Mouse (Mus musculus) v-Abl transformed pro-B cells (cell line): Measurements from ENCODE around the gene Fyn.

Source experiments
- in situ Hi-C, 2 experiments: fragments of 400-800 bp; cut with MboI; formaldehyde crosslinking; loops; one replicate each; pipeline ENCODE4 v1.15.1; 2025; ENCODE audit not compliant: unreplicated experiment in 2 of 2

The Fyn gene

DNA sequence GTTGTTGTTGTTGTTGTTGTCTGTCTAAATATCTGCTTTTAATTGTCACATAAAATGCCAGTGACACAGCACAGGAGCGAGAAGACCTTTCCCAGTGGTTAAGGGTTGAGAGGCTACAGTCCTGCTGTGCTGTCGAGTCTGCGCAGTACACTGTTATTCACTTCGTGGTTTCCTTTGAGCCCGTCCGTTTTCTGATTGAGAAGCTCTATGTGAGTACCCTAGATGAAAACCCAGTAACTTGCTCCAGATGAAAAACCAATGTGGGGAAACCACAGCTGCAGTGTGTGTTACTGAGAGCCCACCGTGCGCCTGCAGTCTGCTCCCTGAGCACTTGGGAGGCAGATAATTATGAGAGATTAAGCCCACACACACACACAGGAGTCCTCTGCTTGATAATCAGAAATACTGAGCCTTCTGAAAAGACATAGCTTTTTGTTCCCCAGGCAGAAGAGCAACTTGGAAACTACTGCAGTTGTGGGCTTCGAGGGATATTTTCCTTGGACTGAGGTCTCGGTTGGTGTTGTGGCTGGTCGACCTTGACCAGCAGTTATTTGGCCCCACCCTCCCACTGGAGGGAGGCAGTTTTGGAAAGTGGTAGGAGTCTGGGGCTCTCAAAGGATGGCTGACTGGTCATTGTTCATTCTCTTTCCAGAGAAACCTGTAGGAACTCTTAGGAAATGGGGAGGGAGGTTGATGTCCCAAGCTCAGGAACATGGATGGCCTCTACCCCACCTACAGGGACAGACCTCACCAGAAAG, 154.4 kb downstream of the Fyn start:
- in situ Hi-C loops: loop anchor here (5.0 kb wide), 2 partner anchors 286 to 351 kb away; no protein-coding TSS in a partner anchor

DNA sequence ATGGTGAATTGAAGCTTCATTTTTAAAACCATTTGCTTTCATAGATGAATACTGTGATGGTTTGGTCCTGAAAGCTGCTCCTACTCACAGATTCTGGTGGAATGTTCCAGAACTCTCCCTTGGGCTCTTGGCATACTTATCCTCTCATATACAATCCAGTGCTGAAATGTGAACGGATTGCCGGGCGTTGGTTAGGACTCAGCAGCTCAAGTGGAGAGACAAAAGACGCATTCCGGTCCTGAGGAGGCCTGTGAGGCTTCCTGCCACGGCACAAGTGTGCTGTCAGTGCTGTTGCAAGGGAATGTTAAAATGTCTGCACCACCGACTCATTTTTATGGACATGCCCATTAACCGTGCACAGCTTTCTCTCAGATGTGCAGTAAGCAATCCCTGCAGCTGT, 155.7 kb downstream of the Fyn start:
- in situ Hi-C loops: loop anchor here (5.0 kb wide), 2 partner anchors 287 to 352 kb away; no protein-coding TSS in a partner anchor

DNA sequence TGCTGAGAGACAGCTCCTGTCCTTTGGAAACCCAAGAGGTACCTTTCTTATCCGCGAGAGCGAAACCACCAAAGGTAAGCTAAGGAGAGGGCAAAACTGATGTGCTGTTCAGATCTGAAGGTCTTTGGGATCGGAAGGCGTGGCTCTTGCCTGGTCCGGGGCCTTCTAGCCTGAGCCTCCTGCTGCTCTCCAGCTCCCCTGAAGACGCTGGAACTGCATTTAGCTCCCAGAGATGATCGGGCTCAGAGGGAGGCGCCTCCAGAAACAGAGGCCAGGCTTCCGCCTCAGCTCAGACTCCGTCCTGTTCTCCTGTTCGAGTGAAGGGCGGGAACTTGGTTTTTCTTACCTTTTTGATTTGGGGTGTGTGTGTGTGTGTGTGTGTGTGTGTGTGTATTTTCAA, 156.8 kb downstream of the Fyn start:
- in situ Hi-C loops: loop anchor here (25.0 kb wide), 1 partner anchor 687 kb away; no protein-coding TSS in a partner anchor

DNA sequence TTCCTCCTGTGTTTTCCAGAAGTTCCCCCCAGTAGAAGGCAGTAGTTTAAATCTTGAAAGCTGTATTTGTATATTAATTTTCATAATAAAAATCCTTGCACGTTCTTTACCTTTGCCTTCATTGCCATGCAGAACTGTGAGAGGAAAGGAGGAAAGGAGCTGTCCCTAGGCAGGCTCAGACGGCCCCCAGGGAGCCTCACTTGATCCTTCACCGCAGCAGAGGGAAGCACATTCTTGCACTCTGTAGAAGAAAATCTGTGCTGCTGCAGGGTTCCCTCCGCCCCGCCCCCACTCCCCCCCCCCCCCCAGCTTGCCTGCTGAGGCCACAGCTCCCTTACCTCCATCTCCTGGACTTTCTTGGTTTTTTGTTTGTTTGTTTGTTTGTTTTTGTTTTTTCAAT, 158.5 kb downstream of the Fyn start:
- in situ Hi-C loops: loop anchor here (25.0 kb wide), 1 partner anchor 685 kb away; no protein-coding TSS in a partner anchor

DNA sequence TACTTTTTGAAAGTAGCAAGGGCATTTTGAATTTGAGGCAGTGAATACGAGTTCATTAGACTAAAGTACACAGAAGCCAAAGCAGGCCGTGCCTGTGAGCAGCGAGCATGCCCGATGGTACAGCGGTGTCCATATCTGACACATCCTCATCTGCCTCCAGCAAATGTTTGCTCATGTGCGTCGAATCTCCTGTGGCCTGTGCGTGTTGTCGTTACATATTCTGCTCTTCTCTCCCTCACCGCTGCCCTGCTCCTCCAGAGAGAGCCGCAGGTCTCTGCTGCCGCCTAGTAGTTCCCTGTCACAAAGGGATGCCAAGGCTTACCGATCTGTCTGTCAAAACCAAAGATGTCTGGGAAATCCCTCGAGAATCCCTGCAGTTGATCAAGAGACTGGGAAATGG, 160.5 kb downstream of the Fyn start:
- in situ Hi-C loops: loop anchor here (25.0 kb wide), 1 partner anchor 683 kb away; no protein-coding TSS in a partner anchor

DNA sequence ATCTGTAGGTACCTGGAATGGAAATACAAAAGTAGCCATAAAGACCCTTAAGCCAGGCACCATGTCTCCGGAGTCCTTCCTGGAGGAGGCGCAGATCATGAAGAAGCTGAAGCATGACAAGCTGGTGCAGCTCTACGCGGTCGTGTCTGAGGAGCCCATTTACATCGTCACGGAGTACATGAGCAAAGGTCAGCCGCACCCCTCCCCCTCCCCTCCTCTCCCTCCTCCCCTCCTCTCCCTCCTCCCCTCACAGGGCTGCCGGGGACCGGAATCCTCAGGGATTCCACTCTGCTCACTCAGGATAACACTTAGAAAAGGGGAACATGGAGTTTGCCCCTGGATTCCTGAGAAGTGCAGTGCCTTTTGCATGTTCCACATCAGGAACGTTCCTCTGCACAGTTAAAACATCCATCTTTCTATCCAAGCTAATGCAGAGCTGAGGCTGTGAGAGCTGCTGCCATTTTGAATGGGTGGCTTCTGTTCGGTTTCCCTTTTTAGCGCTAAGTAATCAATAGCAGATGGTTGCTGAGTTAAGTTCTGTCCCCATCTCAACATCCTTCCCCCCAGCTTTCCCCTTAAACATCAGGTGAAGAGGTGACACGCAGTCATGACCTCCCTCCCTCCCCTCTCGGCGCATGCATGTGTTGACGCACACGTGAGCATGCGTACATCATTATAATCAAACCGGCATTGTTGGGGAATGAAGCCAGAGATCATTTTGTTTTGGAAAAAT, 163.5 kb downstream of the Fyn start:
- in situ Hi-C loops: loop anchor here (25.0 kb wide), 1 partner anchor 680 kb away; no protein-coding TSS in a partner anchor

DNA sequence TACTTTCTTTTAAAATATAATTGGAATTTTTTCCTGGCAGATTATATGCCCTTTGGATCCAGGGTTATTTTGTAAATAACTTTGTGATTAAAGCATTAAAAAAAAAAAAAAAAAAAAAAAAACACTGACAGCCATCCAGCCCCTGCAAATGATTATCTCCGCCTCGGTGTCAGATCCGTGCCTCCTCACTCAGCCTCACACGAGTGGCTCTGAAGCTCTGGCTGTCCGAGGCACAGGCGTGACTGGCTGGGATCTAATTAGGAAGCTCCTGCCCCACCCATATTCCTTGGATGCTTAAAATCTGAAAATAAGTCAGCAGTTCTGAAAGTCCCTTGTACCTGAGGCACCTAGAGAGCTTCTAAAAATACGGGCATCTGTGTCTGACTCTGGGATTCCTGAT, 164.2 kb downstream of the Fyn start:
- in situ Hi-C loops: loop anchor here (25.0 kb wide), 1 partner anchor 679 kb away; no protein-coding TSS in a partner anchor

DNA sequence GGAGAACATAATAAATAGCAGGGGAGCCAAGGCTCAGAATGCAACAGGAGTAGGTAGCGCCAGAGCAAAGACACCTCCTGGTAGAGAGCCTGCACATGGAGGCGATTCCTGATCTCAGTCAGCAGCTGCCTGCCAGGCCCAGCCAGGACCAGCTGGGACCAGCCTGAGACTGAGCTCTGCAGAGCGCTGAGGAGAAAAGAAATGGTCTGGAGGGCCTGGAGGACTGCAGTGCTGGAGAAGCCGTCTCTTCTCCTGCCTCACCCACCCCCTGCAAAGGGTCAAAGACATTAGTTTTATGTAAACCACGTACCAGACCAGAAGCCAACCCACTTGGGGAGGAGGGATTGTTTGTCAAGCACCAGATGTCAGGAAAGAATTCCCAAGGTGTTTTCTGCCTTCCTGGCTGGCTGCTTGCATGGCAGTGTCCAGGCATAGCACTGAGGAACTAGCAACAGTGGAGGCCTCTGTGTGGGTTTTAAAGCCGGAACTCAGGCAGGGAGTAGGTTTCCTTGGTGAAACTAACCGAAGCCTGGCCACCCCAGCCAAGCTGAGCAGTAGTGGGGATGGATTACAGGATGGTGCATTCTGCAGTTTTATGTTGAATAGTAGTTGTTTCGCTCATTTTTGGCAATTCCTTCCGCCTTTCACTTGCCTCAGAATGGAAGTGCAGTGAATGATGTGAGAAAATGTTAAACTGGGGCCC, 165.8 kb downstream of the Fyn start:
- in situ Hi-C loops: loop anchor here (25.0 kb wide), 1 partner anchor 678 kb away; no protein-coding TSS in a partner anchor

DNA sequence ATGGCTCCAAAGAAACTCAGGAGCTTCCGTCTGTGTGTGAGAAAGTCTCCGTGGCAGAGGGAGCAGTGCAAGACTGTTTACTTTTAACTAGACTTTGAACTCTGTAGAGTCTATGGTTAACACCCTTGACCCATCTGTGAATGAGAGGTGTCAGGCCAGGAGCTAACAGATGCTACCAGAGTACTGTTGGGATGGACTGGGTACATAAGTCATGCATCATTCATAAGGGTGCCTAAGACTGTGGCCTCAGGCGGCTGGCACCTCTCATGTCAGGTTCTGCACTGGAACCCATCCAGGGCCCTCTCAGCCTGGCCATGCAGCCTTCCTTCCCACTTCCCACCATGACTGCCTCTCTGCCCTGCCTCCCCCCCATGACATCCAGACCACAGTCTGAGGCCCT, 166.7 kb downstream of the Fyn start:
- in situ Hi-C loops: loop anchor here (25.0 kb wide), 1 partner anchor 677 kb away; no protein-coding TSS in a partner anchor

DNA sequence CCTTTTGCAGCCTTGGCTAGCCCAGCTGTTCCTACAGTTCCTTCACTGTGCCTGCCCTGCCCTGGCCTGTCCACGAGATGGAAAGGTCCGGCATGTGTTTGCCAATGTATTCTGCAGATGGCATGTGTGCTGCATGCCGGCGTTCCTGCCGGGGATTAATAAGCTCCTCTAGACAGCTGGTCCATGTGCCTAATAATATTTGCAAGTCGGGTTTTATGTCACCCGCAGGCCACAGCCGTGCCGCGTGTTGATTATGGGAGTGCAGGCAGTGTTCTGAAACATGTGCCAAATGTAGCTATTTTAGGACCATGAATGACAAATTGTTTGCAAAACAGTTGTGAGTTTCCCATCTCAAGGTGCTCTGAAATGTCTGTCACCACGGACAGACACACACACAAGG, 167.6 kb downstream of the Fyn start:
- in situ Hi-C loops: loop anchor here (25.0 kb wide), 1 partner anchor 676 kb away; no protein-coding TSS in a partner anchor

DNA sequence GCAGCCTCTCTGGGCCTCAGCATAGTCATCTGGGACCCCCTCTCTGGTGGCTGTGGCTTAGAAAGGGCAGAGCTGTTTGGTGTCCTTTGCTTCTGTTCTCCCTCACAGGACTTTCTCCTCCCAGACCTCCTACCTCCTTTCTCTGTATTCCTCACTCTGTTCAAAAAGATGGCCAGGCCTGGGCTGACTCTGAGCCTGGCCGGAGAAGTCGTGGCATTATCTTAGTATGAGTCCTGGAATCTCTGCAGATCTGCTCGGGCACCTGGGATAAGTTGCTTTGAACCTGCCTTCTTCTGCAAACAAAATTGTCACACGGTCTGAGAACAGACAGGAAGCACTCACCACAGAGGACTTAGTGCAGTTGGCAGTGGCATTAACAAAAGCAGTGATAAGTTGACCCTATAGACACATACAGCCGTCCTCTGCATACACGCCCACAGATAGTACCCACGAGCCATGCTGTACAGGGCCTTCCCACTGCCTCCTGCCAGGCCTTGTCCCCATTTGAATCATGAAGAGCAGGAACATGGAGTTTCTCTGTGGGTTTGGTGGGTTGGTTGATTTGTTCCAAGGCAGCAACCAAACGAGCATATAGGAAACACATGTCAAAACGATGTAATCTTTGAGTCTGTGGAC, 171.5 kb downstream of the Fyn start:
- in situ Hi-C loops: loop anchor here (25.0 kb wide), 1 partner anchor 672 kb away; no protein-coding TSS in a partner anchor

DNA sequence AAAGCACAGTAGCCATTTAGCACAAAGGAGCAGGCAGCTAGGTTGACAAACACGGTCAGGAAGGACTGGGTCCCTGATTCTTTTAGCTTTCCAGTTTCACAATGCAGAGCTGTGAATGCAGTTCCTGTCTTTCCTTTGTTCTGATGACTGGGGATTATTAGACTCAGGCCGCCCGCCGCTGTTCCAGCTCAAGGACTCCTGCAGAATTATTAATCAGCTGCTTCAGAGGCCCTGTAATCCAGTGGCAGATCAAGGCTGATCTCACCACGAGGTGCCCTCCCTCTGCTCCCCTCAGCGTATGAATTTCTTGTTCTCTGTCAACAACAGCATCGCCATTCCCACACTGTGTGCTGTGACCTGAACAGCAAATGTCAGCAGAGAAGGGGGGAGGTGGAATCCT, 172.3 kb downstream of the Fyn start:
- in situ Hi-C loops: loop anchor here (25.0 kb wide), 1 partner anchor 671 kb away; no protein-coding TSS in a partner anchor

DNA sequence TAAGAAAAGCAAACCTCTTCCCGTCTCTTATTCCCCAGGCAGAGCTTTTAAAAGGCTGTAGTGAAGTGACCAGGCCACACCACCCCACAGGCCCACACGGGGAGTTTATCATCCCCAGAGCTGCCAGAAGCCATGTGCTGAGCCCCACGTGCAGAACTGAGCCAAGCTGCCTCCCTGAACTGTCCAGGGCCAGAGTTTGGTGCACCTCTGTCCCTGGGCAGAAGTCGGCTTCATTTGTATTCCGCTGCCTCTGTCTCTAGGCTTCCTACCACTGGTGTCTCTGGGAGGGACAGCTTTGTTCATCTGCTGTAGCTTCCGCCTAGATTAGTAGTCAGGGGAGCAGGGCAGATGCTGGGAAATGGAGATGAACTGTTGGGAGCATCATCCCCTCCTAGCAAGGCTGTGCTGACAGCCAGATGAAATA, 172.8 kb downstream of the Fyn start:
- in situ Hi-C loops: loop anchor here (25.0 kb wide), 1 partner anchor 671 kb away; no protein-coding TSS in a partner anchor

DNA sequence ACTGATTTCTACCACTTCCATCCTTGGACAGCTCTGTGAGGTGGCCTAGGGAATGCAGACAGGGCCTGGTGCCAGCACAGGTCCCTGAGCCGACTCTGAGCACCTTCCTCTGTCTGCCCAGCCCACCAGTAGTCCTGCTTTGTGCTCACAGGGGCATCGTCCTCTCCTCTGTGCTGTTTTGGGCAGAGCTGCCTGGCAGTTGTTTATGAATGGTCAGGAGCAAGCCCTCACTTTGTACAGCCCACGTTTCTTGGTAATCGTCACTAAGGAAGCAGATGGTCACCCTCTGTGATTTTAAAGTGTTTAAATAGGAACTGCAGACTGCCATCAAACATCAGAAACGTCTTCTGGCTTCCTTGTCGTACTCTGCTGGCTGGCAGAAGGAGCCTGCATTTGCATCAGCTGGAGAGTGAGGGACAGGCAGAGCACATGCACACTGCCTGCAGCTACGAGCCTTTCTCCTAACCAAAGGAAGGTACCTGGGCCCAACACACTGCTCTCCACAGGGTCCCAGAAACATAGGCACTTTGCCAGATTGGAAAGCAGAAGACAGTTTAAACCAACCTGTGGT, 173.4 kb downstream of the Fyn start:
- in situ Hi-C loops: loop anchor here (25.0 kb wide), 1 partner anchor 670 kb away; no protein-coding TSS in a partner anchor

DNA sequence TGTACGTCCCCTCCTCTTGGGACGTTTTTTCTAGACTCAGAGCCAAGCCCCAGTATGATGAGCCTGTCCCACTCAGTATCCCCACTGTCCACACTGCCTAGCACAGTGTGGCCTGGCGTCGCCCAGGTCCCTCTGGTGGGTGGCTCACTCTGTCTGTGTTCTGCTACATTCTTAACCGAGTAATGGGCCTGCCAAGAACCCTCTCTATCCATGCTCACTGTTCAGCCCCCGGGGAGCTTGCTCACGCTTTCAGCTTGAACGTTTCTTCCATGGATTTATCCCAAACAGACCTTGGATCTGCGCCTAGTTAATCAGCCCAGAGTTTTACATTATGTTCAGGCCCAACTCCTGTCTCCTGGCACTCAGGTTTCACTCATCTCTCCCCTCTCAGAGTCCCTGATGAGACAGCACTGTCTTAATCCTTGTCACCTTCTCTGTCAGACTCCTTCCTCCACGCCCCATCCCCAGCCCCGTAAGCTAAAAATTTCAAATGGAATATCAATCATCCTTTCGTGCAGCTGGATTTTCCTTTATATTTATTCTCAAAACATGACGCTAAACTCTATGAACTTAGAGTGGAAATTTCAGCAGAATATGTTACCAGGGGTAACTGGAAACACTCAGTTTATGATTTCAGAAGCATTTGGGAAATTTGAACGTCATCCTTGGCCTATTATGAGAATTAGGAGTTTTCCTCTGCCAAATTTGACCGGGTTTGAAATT, 174.0 kb downstream of the Fyn start:
- in situ Hi-C loops: loop anchor here (25.0 kb wide), 1 partner anchor 670 kb away; no protein-coding TSS in a partner anchor

DNA sequence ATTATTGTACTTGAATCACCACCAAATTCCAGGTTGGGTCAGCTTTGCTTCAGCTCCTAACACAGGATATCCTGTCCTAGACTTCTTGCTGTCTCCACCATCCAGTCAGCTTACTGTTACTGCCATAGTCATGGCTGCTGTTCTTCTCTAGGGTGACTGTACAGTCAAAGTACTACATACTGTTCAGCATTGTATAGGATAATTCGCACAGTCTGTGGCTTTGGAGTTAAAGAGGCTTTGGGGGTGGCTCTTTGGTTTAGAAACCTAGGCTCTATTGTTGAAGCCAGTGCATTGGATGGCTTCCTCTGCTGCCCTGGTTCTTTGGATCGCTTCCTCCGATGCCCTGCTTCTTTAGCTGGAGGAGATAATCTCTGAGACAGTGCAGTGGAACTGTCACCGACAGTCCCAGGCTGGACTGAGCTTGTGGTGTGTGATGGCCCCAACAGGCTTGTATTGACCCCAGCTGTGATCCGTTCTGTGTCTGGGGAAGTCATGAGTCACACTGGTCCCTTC, 174.7 kb downstream of the Fyn start:
- in situ Hi-C loops: loop anchor here (25.0 kb wide), 1 partner anchor 669 kb away; no protein-coding TSS in a partner anchor

DNA sequence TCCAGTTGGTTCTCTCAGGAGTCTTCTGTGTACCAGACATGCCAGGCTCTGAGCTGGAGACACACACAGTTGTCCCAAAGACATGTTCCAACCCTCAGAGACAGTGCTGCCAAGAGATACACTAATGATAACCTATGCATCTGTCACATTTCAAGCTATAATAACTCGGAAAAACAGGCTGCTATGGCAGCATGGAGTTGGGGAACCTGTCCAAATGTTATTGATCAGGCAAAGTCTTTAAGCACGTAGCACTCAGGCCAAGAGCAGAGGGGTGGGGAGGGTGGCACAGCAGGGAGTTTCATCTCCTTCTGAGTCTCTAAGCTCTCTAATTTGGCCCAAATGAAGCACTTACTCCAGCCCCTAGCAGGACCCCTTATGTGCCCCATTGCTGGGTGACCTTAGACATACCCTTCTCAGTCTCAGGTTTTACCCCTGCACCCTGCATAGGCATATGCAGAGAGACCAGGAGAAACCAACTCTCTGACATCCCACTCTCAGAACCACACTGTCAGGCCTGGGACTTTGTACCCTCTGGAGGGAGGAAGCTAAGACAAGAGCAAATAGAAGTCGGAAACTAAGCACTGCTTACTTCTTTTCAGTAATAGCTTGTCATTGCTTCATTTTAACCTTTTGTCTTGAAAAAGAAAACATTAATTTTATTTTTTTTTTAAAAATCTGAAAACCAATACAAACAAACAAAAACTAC, 178.9 kb downstream of the Fyn start:
- in situ Hi-C loops: loop anchor here (25.0 kb wide), 1 partner anchor 665 kb away; no protein-coding TSS in a partner anchor

DNA sequence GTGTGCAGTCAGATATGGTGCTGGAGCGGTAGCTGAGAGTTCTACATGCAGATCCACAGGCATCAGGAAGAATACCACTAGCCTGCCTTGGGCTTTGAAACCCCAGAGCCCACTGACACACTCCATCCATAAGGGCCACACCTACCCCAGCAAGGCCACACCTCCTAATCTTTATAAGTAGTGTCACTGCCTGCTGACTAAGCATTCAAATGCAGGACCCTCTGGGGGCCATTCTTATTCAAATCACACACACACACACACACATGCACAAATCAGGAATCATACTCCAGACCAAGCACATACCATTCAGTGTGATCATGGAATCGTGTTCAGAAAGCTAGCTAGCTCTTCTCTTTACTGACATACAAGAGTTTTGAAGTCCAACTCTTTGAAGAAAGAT, 182.1 kb downstream of the Fyn start:
- in situ Hi-C loops: no loop called here
